Mouse (Mus musculus): ENCODE measurements around the gene Bex4.
"Not testable (repeated sequence)": the region's sequence is repeated elsewhere in the genome, so short reads cannot be mapped to it uniquely, and the experiment has no call there.

Gene Bex4

DNA sequence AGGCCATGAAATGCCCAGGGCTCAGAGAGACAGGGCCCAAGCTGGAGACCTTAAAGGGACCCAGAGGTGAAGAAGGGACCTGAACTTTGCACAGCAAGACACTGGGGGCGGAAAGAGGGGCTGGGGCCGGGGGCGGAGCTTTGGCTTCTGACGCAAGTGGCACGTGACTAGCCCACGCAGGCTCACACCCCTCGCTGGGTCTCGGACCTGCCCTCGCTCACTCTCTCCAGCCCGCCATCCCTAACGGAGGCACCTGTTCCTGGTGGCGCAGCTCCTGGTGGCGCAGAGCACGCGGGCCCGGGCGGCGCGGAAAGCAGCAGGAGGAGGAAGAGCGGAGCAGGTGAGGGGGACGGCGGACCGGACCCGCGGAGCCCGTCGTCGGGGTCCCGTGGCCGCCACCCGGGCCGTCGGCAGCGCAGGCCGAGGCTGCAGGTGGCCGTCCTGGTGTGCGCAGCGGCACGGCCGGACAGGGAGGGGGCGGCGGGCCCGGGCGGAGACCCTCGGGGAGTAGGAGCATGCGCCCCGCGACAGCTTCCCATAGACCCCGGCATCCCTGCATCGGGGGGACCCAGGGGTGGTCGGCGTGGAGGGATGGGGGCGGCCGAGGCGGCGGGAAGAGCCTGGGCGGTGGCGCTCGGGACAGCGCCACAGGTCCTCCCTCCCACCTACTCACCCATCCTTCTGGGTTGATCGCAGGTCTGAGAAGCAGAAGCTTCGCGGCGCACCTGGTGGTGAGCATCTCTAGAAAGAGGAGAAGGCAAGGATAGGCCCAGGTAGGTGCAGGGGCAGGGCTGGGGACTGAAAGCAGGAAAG lies at the start of gene Bex4:
Bex4 (plus strand) TSS at position 170 of the 813 bp plus-strand sequence.
- H3K9me3 ChIP-seq (ENCODE audit: low read length); H3K27me3 ChIP-seq (ENCODE audit: insufficient read depth, low read length); H3K4me1 ChIP-seq (replicated peaks; ENCODE audit: low read depth, low read length); H3K36me3 ChIP-seq (ENCODE audit: insufficient read depth, low read length): not testable (repeated sequence)
- H3K4me3 ChIP-seq (replicated peaks; ENCODE audit: low read length): peak within 1 kb of the TSS; percentile 76

DNA sequence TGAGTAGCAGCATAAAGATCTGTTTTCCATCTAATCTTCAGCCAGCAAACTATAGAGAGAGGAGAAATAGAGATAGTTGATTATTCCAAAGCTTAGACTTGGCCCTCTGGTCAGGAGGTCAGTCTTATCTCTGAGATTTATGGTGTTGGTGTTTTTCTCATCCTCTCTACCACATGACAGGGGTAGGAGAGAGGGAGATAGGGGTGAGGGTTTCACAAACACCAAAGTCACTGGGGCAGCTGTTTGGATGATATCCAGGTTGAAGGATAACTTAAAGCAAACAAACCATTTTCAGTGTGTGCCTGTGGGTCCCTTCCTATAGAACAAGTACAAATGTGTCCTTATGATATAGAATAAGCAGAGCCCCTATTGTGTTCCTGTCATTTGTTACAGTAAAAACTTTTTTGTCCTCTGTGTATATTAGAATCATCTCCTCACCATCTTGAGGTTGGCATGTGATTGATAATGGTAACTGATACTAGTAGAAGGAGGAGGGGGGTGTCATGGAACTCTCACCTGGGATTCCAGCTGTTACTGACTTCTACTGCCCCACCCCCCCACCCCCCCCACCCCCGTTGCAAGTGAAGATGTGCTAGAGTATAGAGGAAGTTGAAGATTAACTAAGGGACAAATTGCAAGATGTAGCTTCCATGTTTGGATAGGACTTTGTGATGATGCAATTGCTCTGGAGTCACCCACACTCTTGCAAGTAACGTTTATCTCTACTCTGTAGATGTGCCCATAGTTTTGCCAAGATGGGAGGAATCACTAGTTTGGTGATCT lies 46.1 kb upstream of the Bex4 start:
- no peaks in the 10 kb centered on the region for H3K27me3 ChIP-seq (ENCODE audit: insufficient read depth, low read length)
- H3K4me3 ChIP-seq (replicated peaks; ENCODE audit: low read length): no peak overlapping the region

DNA sequence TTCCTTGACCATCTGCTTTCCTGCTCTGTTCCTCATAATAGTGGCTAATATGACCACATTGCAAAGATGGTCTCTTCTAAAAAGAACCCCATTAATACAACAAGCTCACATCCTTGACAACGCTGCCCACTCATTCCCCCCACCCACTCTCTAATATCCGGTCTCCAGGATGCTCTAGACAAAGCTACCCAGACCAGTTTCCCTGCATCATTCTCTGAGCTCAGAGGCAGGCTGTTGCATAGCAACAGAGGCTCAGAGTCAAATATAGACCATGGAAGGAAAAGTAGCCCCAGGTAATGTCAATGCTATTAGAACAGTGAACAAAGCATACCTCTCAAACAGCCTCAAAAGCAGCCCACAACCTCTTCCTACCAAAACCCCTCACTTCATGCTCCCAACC lies 44.4 kb upstream of the Bex4 start:
- no peaks in the 10 kb centered on the region for H3K4me1 ChIP-seq (replicated peaks; ENCODE audit: low read depth, low read length)
- H3K36me3 ChIP-seq (ENCODE audit: insufficient read depth, low read length): no peaks in the 10 kb centered on the region
- TF ChIP-seq NANOG (IDR thresholded peaks at IDR 0.05; ENCODE audit: borderline replicate concordance, low read length) (no peak), POU5F1 (IDR thresholded peaks at IDR 0.05; ENCODE audit: borderline replicate concordance, low read length) (no peak), CTCF (conservative IDR thresholded peaks at IDR 0.05; ENCODE audit: low read length) (no peak)
- no peaks in the 10 kb centered on the region for H3K27me3 ChIP-seq (ENCODE audit: insufficient read depth, low read length)
- no peaks in the 10 kb centered on the region for H3K9me3 ChIP-seq (ENCODE audit: low read length)
- H3K4me3 ChIP-seq (replicated peaks; ENCODE audit: low read length): no peak overlapping the region

More for the DNA sequence above, 46.1 kb upstream of the Bex4 start:
- TF ChIP-seq CTCF (conservative IDR thresholded peaks at IDR 0.05; ENCODE audit: low read length): no peak
- TF ChIP-seq NANOG (IDR thresholded peaks at IDR 0.05; ENCODE audit: borderline replicate concordance, low read length): no peak
- no peak for TF ChIP-seq POU5F1 (IDR thresholded peaks at IDR 0.05; ENCODE audit: borderline replicate concordance, low read length)
- no peaks in the 10 kb centered on the region for H3K36me3 ChIP-seq (ENCODE audit: insufficient read depth, low read length)
- no peaks in the 10 kb centered on the region for H3K4me1 ChIP-seq (replicated peaks; ENCODE audit: low read depth, low read length)
- H3K9me3 ChIP-seq (ENCODE audit: low read length): no peaks in the 10 kb centered on the region

DNA sequence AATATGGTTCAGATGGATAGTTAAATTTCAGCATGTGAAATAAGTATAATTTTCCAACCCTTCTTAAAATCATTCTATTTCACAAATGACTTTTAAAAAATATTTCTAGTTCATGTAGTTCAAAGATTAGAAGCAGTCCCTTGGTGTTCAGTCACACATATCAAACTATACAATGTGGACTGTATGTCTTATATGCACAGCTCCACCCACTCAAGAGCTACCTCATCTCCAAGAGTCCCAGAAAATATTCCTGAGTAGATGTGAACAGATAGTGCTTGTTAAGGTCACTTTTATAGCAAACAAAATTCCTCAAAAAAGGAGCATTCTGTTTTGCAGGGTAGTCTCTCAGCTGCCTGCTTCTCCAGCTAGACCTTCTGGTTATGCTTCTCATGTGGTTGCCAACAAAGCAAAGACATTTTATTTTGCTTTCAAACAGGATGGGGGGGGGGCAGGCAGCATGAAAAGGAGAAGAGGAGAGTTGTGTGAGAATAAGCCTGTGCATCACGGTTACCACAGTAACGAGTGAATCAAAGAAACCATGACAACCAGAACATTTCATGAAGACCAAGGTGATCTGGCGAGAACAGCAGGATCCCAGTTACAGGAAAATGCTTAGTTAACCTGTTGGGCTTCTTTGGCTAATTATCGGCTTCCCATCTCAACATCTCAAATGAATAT lies 34.6 kb upstream of the Bex4 start:
- no peak overlapping the region for H3K4me3 ChIP-seq (replicated peaks; ENCODE audit: low read length)
- H3K9me3 ChIP-seq (ENCODE audit: low read length): no peaks in the 10 kb centered on the region
- TF ChIP-seq CTCF (conservative IDR thresholded peaks at IDR 0.05; ENCODE audit: low read length): no peak
- no peak for TF ChIP-seq POU5F1 (IDR thresholded peaks at IDR 0.05; ENCODE audit: borderline replicate concordance, low read length)
- TF ChIP-seq NANOG (IDR thresholded peaks at IDR 0.05; ENCODE audit: borderline replicate concordance, low read length): no peak
- no peaks in the 10 kb centered on the region for H3K27me3 ChIP-seq (ENCODE audit: insufficient read depth, low read length)
- no peaks in the 10 kb centered on the region for H3K36me3 ChIP-seq (ENCODE audit: insufficient read depth, low read length)
- no peaks in the 10 kb centered on the region for H3K4me1 ChIP-seq (replicated peaks; ENCODE audit: low read depth, low read length)

DNA sequence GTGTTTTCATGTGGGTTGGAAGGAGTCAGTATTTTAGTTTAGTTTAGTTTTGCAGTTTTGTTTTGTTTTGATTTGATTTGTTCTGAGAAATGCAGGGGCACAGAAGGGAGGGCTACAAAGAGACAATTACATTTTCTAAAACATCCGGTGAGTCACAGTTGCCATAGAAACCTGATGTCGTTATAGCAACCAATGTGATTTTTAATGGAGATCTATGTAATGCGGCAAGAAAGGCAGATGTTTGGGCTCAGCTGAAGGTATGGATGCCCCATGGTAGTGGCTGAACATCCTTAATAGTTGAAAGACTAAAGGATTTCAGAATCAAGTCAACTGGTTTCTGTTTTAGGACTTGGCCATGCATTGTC lies 34.1 kb upstream of the Bex4 start:
- Histone ChIP-seq H3K36me3 (ENCODE audit: insufficient read depth, low read length) (no peaks in the 10 kb centered on the region), H3K9me3 (ENCODE audit: low read length) (no peaks in the 10 kb centered on the region), H3K27me3 (ENCODE audit: insufficient read depth, low read length) (no peaks in the 10 kb centered on the region; the same call in 1 of the 2 replicates), H3K4me1 (replicated peaks; ENCODE audit: low read depth, low read length) (no peaks in the 10 kb centered on the region), H3K4me3 (replicated peaks; ENCODE audit: low read length) (no peak overlapping the region)
- TF ChIP-seq POU5F1 (IDR thresholded peaks at IDR 0.05; ENCODE audit: borderline replicate concordance, low read length): no peak
- no peak for TF ChIP-seq CTCF (conservative IDR thresholded peaks at IDR 0.05; ENCODE audit: low read length)
- TF ChIP-seq NANOG (IDR thresholded peaks at IDR 0.05; ENCODE audit: borderline replicate concordance, low read length): no peak

DNA sequence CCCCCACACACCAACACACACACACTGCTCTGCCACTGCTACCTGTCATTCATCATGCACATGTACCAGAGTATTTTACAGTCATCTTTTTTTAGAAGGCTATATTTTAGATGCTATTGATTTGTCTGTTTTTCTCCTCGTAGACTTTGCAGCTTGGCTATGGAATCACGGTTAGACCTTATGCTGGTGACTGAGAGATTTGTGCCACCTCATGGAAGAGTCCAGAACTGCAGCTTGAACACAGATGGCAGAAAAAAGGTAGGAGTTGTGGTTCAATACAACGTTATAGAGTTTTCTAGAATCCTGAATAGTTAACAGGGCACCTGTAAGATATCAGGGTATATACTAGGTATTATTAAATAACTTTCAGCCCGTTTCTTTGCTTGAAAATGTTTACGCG lies 30.9 kb upstream of the Bex4 start:
- H3K27me3 ChIP-seq (ENCODE audit: insufficient read depth, low read length): no peaks in the 10 kb centered on the region; the same call in 1 of the 2 replicates
- H3K4me1 ChIP-seq (replicated peaks; ENCODE audit: low read depth, low read length): no peaks in the 10 kb centered on the region
- H3K4me3 ChIP-seq (replicated peaks; ENCODE audit: low read length): no peak overlapping the region
- no peaks in the 10 kb centered on the region for H3K36me3 ChIP-seq (ENCODE audit: insufficient read depth, low read length)
- TF ChIP-seq NANOG (IDR thresholded peaks at IDR 0.05; ENCODE audit: borderline replicate concordance, low read length) (no peak), CTCF (conservative IDR thresholded peaks at IDR 0.05; ENCODE audit: low read length) (peak; percentile 43)
- H3K9me3 ChIP-seq (ENCODE audit: low read length): no peaks in the 10 kb centered on the region

DNA sequence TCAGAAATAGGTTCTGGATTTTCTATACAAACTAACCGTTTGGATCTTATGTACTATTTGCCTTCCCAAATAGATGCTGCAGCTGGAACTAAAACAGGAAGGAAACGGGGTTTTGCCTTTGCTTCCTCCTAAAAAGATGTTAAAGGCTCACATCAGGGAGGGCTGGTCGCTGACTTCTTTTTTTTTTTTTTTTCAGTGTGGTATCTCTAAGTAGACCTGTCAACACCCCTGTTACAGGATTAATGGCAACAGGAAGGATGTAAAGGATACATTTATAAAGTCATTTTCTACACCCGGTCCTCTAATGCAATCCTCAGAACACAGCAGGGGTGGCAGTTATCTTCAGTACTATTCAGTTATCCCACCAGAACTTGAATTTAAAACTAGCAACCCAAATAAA lies 23.8 kb upstream of the Bex4 start:
- H3K4me3 ChIP-seq (replicated peaks; ENCODE audit: low read length): no peak overlapping the region
- no peaks in the 10 kb centered on the region for H3K36me3 ChIP-seq (ENCODE audit: insufficient read depth, low read length)
- no peaks in the 10 kb centered on the region for H3K27me3 ChIP-seq (ENCODE audit: insufficient read depth, low read length)
- no peaks in the 10 kb centered on the region for H3K9me3 ChIP-seq (ENCODE audit: low read length)
- H3K4me1 ChIP-seq (replicated peaks; ENCODE audit: low read depth, low read length): no peaks in the 10 kb centered on the region
- TF ChIP-seq CTCF (conservative IDR thresholded peaks at IDR 0.05; ENCODE audit: low read length) (no peak), POU5F1 (IDR thresholded peaks at IDR 0.05; ENCODE audit: borderline replicate concordance, low read length) (no peak), NANOG (IDR thresholded peaks at IDR 0.05; ENCODE audit: borderline replicate concordance, low read length) (no peak)

DNA sequence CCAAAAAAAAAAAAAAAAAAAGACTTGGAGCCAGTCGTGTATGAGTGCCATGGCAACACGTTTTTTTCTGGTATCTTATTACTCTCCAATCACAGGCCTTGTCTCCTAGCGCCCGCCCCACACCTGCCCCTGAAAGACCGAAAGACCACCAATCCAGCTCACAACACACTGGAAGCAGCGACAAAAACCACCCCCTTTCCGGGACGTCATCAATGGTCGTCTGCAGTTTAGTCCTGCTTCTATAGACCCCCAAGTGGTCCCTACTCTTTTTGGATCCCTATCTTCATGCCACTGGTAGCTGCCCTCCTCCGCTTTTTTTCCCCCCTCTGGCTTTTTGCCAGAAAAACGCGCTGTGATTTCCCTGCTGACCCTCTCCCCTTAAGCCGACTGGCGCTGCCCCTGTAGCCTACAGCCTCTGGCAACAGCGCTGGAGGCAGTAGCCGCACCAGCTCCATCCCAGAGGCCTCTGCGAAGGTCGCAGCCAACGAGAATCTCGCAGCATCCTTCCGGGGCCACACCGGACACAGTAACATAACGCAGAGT lies 23.3 kb upstream of the Bex4 start:
- Histone ChIP-seq H3K4me1 (replicated peaks; ENCODE audit: low read depth, low read length) (no peaks in the 10 kb centered on the region), H3K4me3 (replicated peaks; ENCODE audit: low read length) (peak overlapping the region; percentile 76), H3K27me3 (ENCODE audit: insufficient read depth, low read length) (no peaks in the 10 kb centered on the region), H3K9me3 (ENCODE audit: low read length) (no peaks in the 10 kb centered on the region), H3K36me3 (ENCODE audit: insufficient read depth, low read length) (no peaks in the 10 kb centered on the region)
- TF ChIP-seq CTCF (conservative IDR thresholded peaks at IDR 0.05; ENCODE audit: low read length) (no peak), POU5F1 (IDR thresholded peaks at IDR 0.05; ENCODE audit: borderline replicate concordance, low read length) (no peak), NANOG (IDR thresholded peaks at IDR 0.05; ENCODE audit: borderline replicate concordance, low read length) (no peak)
